Mouse (Mus musculus): Measurements from ENCODE around the gene Ugcg.

- TF ChIP-seq CTCF (IDR thresholded peaks at IDR 0.05; ENCODE audit: insufficient read depth, low read length) (no peak), POLR2A (IDR thresholded peaks at IDR 0.05; ENCODE audit: borderline replicate concordance, extremely low read depth, low read depth, low read length) (no peak)
Measured at GRCm38 (mm10) chr4:59265631-59266030, 76.6 kb downstream of the Ugcg start.
